Mouse (Mus musculus) kidney, embryonic 14.5 days (tissue): ENCODE data around the gene Pdp2. TPM values are rescaled to one million over a fixed set of nuclear protein-coding genes. Genes with fewer than 3 reads are reported as not detected.
A peak's percentile ranks its signal among the peaks of the same experiment; 100 is the strongest.

Source experiments
- ATAC-seq: fragments of 200-750 bp; cut with Nextera tagmentation; 2 replicates; pipeline ENCODE4 v1.8.0; 2017; ENCODE audit warnings: moderate number of reproducible peaks, mild to moderate bottlenecking, moderate TSS enrichment, moderate library complexity; ENCODE audit not compliant: low FRiP score, low TSS enrichment
- H3K27ac ChIP-seq: fragments of 300-500 bp; sonication (generic); 2 replicates; pipeline ENCODE4 v1.5.1; 2014; ENCODE audit warnings: low read depth, mild to moderate bottlenecking, low read length, moderate library complexity, mixed read lengths
- H3K27me3 ChIP-seq: fragments of 300-500 bp; sonication (generic); 2 replicates; pipeline ENCODE4 v1.6.1; 2014; ENCODE audit warnings: mild to moderate bottlenecking, low read length; ENCODE audit not compliant: control insufficient read depth, insufficient read depth
- H3K36me3 ChIP-seq: fragments of 300-500 bp; sonication (generic); 2 replicates; pipeline ENCODE4 v1.6.1; 2014; ENCODE audit warnings: low read length, mixed read lengths; ENCODE audit not compliant: control insufficient read depth, insufficient read depth
- H3K4me1 ChIP-seq: fragments of 300-500 bp; sonication (generic); 2 replicates; pipeline ENCODE4 v1.6.1; 2014; ENCODE audit warnings: low read length, mixed read lengths; ENCODE audit not compliant: control insufficient read depth, insufficient read depth
- H3K4me2 ChIP-seq: fragments of 300-500 bp; sonication (generic); replicated peaks from 2 replicates; pipeline ENCODE4 v1.6.1; 2014; ENCODE audit warnings: low read depth, mild to moderate bottlenecking, low read length
- H3K4me3 ChIP-seq: fragments of 300-500 bp; sonication (generic); 2 replicates; pipeline ENCODE4 v1.5.1; 2014; ENCODE audit warnings: mild to moderate bottlenecking, low read length
- H3K9ac ChIP-seq: fragments of 300-500 bp; sonication (generic); 2 replicates; pipeline ENCODE4 v1.6.1; 2014; ENCODE audit warnings: low read depth, mild to moderate bottlenecking, low read length, moderate library complexity
- H3K9me3 ChIP-seq: fragments of 300-500 bp; sonication (generic); 2 replicates; pipeline ENCODE4 v1.6.1; 2016; ENCODE audit warnings: low read length; ENCODE audit not compliant: control insufficient read depth
- WGBS: fragments of 180-500 bp; shearing (Covaris S2); extraction: QIAGEN DNeasy Blood & Tissue Kit; methylation state at CpG from one replicate; pipeline ENCODE4 v1.1.7; 2014; 5-methylcytosine and 5-hydroxymethylcytosine counted together
- polyA plus RNA-seq: library from polyadenylated mRNA; unstranded; fragments of >200 nt; fragmentation: Nextera tagmentation; extraction: Ambion mirVana; gene quantifications from 2 replicates; pipeline ENCODE4 v1.2.1, GENCODE M21; 2014

The Pdp2 gene
- polyA plus RNA-seq, 1 experiment from 2014 or later: 18.7 TPM

DNA sequence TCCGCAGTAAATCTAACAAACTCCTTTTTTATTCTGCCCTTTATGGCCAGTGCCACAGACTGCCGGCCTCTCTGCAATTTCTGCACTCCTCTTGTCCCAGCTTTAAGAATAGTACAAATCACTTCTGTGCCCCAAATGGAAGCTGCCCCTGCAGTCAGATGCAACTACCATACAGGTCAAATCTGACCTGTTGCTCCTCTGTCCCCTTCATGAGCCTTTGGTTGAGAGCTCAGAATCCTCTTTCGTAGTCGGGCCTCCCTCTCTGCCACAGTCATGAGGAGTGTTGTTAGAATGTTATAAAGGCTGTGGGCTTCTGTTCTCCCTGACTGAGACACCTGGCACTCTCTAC is 12.0 kb downstream of the Pdp2 start:
- H3K4me1 ChIP-seq: peaks cover 26% of the 10 kb centered on the region; the same call in 1 of the 2 replicates
- WGBS: 55% methylated on average over 4 of the region's 4 CpGs
- H3K4me2 ChIP-seq: peak overlapping the region; percentile 50; the same call in 1 of the 2 replicates
- no peak overlapping the region for H3K4me3 ChIP-seq
- no peak for ATAC-seq
- H3K36me3 ChIP-seq: no peaks in the 10 kb centered on the region
- H3K27me3 ChIP-seq: no peaks in the 10 kb centered on the region
- H3K27ac ChIP-seq: no peak overlapping the region
- H3K9ac ChIP-seq: no peak overlapping the region
- H3K9me3 ChIP-seq: no peaks in the 10 kb centered on the region

DNA sequence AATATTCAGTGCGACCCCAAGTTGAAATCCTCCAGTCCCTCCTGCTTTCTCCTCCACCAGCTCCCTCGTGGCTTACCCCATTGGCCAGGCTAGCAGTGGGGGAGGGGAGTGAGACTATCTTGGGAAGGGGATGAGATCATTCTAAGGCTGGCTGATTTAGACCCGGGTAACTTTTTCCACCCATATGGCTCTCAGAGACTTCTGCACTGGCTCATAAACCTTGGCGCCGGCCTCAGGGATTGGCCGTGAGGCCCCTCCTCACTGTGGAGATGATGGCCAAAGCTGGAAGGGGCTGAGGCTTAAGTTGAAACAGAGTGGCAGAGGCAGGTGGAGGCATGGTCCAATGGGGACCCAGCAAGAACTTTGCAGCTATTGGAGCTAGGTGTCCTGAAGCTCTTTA is 15.1 kb downstream of the Pdp2 start:
- Histone ChIP-seq H3K9me3 (no peaks in the 10 kb centered on the region), H3K36me3 (no peaks in the 10 kb centered on the region), H3K27me3 (no peaks in the 10 kb centered on the region), H3K4me3 (no peak overlapping the region), H3K4me1 (peaks cover 24% of the 10 kb centered on the region; the same call in 1 of the 2 replicates), H3K27ac (no peak overlapping the region; the same call in 1 of the 2 replicates), H3K9ac (no peak overlapping the region), H3K4me2 (no peak overlapping the region)
- peak; percentile 75 for ATAC-seq
- 7% methylated on average over 6 of the region's 6 CpGs for WGBS

DNA sequence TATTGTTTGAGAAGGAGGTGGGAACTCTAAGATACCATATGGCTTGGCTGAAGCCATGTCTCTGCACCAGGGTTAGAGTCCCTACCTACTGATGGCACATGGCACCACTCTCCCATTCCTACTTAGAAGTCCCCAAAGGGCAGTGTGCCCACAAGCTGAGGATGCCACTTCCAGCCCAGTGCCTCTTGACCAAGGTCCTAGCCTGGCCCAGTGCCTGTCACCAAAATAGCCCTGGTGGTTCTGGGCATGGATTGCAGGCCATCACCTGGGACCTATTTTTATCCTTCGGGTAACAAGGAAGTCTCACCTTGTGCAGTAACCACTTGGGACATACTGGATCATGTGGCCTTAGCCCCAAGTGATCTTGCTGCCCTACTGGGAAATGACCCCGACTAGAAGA is 16.7 kb downstream of the Pdp2 start:
- Histone ChIP-seq H3K4me1 (peaks cover 16% of the 10 kb centered on the region; the same call in 1 of the 2 replicates), H3K27me3 (no peaks in the 10 kb centered on the region), H3K4me2 (no peak overlapping the region), H3K4me3 (no peak overlapping the region), H3K9me3 (no peaks in the 10 kb centered on the region), H3K27ac (no peak overlapping the region), H3K9ac (no peak overlapping the region), H3K36me3 (no peaks in the 10 kb centered on the region)
- no peak for ATAC-seq
- 84% methylated on average over 2 of the region's 2 CpGs for WGBS

DNA sequence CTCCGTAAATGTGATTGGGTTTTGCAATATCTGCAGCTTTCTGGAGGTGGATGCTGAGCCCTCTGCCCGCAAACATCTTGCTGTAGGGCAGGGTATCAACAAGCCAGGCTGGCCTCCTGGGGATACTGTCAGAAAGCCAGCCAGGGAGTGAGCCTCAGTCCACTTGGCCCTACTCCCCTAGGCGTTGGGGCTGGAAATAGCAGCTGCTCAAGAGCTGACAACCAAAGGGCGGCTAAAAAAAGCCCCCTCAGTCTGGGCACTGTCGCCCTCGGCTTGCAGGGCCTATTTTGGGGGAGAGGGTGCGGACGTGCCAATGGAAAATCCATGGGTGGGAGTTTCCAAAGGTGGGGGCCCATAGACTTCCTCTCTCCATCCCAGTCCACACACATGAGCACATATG is 18.0 kb downstream of the Pdp2 start:
- Histone ChIP-seq H3K36me3 (no peaks in the 10 kb centered on the region), H3K4me1 (peaks cover 13% of the 10 kb centered on the region; the same call in 1 of the 2 replicates), H3K9ac (no peak overlapping the region), H3K9me3 (no peaks in the 10 kb centered on the region), H3K4me3 (no peak overlapping the region), H3K27me3 (no peaks in the 10 kb centered on the region), H3K4me2 (no peak overlapping the region), H3K27ac (no peak overlapping the region)
- 80% methylated on average over 8 of the region's 8 CpGs for WGBS
- no peak for ATAC-seq

DNA sequence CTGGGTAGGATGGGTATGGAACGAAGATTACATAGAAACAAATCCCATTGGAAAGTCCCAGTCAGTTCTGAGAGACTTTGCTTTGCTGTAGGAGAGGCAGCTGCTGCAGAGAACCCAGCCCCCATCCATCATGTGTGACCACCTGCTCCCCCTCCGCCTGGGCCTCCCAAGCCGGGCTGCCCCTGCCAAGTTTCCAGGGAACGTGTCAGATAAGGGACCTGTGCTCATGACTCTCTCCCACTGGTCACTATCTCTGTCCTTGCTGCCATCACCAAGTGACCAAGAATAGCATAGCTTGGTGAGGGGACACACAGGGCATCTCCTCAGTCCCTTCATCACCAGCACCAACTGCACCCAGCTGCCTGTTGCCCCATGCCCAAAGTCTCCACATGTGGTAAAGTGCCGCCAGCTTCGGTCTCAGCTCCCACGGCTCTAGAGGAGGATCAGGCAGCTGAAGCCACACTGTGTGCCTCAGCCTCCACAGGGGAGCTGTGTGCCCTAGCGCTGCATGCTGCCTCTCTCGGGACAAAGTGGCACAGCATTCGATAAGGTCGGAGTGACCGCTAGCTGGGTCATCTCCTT is 19.0 kb downstream of the Pdp2 start:
- peaks cover 13% of the 10 kb centered on the region; the same call in 1 of the 2 replicates for H3K4me1 ChIP-seq
- H3K4me3 ChIP-seq: no peak overlapping the region
- H3K36me3 ChIP-seq: no peaks in the 10 kb centered on the region
- 74% methylated on average over 12 of the region's 12 CpGs for WGBS
- ATAC-seq: no peak
- no peak overlapping the region for H3K9ac ChIP-seq
- H3K4me2 ChIP-seq: no peak overlapping the region
- H3K9me3 ChIP-seq: no peaks in the 10 kb centered on the region
- H3K27ac ChIP-seq: no peak overlapping the region
- no peaks in the 10 kb centered on the region for H3K27me3 ChIP-seq

DNA sequence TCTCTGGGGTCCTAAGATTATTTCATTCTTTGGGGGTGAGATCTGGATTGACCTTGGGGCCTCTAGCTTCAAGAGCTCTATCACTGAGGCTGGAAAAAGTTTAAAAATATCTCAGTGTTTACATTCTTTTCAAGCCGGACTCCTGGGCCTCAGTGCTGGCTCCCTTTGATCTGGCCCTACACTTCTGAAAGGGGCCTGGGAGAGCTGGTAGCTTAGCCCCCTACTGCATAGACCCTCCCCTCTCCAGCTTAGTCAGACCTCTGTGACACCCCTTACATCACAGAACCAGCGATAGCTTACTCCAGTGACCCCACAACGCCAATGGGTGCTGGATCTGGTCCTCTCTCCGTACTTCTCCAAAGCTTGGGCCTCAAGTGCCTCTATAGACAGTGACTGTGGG is 20.4 kb downstream of the Pdp2 start:
- Histone ChIP-seq H3K4me1 (peaks cover 6% of the 10 kb centered on the region; the same call in 1 of the 2 replicates), H3K9me3 (no peaks in the 10 kb centered on the region), H3K27ac (no peak overlapping the region), H3K36me3 (no peaks in the 10 kb centered on the region), H3K27me3 (no peaks in the 10 kb centered on the region), H3K9ac (no peak overlapping the region), H3K4me2 (no peak overlapping the region), H3K4me3 (no peak overlapping the region)
- ATAC-seq: no peak
- WGBS: 67% methylated on average over 4 of the region's 4 CpGs

DNA sequence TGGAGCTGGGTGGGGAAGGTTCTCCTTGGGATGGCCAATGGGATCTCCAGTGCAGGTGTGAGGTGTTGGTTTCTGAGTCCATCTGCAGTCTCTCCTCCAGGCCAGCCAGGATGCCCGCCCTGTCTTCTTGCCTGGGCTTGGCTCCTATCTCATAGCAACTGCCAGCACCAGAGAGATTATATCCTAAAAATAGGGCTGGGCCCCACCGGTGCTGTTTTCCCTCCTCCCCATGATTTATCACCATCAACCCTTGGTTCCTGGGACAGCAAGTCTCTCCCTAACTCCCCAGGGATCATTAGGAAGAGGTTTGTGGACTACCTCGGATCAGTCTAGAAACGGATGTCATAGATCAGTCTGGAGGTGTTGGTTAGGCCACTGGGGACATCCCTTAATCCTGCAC is 21.9 kb downstream of the Pdp2 start:
- WGBS: 75% methylated on average over 4 of the region's 4 CpGs
- no peak for ATAC-seq
- no peak overlapping the region for H3K9ac ChIP-seq

DNA sequence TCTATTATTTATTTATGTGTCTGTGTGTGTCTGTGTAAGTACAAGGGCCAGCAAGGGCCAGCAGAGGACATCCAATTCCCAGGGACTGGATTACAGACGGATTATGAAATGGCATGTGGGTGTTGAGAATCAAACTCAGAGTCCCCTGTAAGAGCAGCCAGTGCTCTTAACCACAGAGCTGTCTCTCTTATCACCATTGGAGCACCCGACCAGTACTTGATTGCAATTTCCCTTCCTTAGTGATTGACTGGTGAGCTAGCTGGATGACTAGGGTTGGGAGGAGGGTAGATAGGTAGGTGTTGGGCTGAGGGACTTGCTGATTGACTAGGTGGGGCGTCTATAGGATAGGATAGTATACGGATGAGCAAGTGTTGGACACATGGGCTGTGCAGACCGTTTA is 29.5 kb downstream of the Pdp2 start:
- H3K4me3 ChIP-seq: no peak overlapping the region
- no peak overlapping the region for H3K27ac ChIP-seq
- 0 out of 2 replicates have a peak, but pooled peaks cover under 1% of the 10 kb centered on the region for H3K4me1 ChIP-seq
- H3K9ac ChIP-seq: no peak overlapping the region
- no peaks in the 10 kb centered on the region for H3K9me3 ChIP-seq
- H3K4me2 ChIP-seq: no peak overlapping the region
- no peak for ATAC-seq
- H3K36me3 ChIP-seq: no peaks in the 10 kb centered on the region
- WGBS: 75% methylated on average over 5 of the region's 5 CpGs
- no peaks in the 10 kb centered on the region for H3K27me3 ChIP-seq

More for the DNA sequence above, 21.9 kb downstream of the Pdp2 start:
- no peak overlapping the region for H3K4me2 ChIP-seq
- H3K36me3 ChIP-seq: no peaks in the 10 kb centered on the region
- H3K4me3 ChIP-seq: no peak overlapping the region
- no peaks in the 10 kb centered on the region for H3K9me3 ChIP-seq
- no peak overlapping the region for H3K27ac ChIP-seq
- H3K4me1 ChIP-seq: 0 out of 2 replicates have a peak, but pooled peaks cover 4% of the 10 kb centered on the region
- H3K27me3 ChIP-seq: no peaks in the 10 kb centered on the region

DNA sequence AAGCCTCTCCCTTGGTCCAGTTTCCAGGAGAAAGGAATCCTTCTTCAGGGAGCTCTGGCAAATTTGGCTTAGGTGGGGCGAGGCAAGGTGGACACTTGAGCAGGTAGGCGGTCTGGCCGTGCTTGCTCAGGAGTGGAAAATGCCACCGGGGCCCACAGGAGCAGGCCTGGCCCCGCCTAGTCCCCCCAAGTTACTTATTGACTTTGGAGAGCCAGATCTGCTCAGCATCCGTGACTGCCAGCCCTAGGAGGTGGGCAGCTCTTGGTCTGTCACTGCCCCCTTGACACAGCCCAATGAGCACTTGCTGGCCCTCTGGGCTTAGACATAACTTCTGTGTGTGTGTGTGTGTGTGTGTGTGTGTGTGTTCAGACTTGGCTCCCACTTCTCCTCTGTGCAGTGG is 32.9 kb downstream of the Pdp2 start, which contains the start of gene Cdh16:
Gene Cdh16 (minus strand): TSS at position 236 of the 400 bp plus-strand sequence.
- Histone ChIP-seq H3K27ac (peak within 1 kb of the TSS; percentile 80), H3K4me1 (0 out of 2 replicates have a peak, but pooled peaks cover 2% of the 10 kb centered on the region), H3K4me2 (peak within 1 kb of the TSS; percentile 36), H3K9ac (peak within 1 kb of the TSS; percentile 45; the same call in 1 of the 2 replicates), H3K4me3 (peak within 1 kb of the TSS; percentile 28), H3K9me3 (no peaks in the 10 kb centered on the region), H3K36me3 (no peaks in the 10 kb centered on the region), H3K27me3 (no peaks in the 10 kb centered on the region)
- WGBS: 70% methylated on average over 6 of the region's 6 CpGs
- ATAC-seq: peak; percentile 92
